Mouse (Mus musculus) naive thymus-derived CD4-positive, alpha-beta T cell, adult 5 months (primary cell): ENCODE results near the gene Hnrnpf. TPM values are rescaled to one million over a fixed set of nuclear protein-coding genes. Genes with fewer than 3 reads are reported as not detected.

Source experiments
- polyA plus RNA-seq: library from polyadenylated mRNA; unstranded; fragments of 100-300 nt; shearing (Covaris generic); gene quantifications from one replicate; pipeline ENCODE4 v1.2.1, GENCODE M21; 2017

The Hnrnpf gene
- polyA plus RNA-seq = 1,378 TPM

GRCm38 (mm10) chr6:117900126-117901080, at the start of gene Hnrnpf:
Gene Hnrnpf (plus strand): TSS chr6:117900324.

GRCm38 (mm10) chr6:117861848-117862247, 38.3 kb upstream of the Hnrnpf start, which contains the start of gene Zfp239:
Gene Zfp239 (plus strand): TSS chr6:117862100.

GRCm38 (mm10) chr6:117937222-117937932, 37.3 kb downstream of the Hnrnpf start, which contains the start of gene Fxyd4:
Gene Fxyd4 (minus strand): TSS chr6:117937692.

Other genes starting within 250 kb of the Hnrnpf start
- gene Zfp637, start 59.1 kb upstream of the Hnrnpf start, polyA plus RNA-seq = 13.1 TPM
- 1.5 TPM for gene Zfp239, start 38.2 kb upstream of the Hnrnpf start, polyA plus RNA-seq
- 1.2 TPM for gene Fxyd4, start 37.4 kb downstream of the Hnrnpf start, polyA plus RNA-seq
- gene Rasgef1a, start 111.1 kb downstream of the Hnrnpf start, polyA plus RNA-seq = 0.76 TPM
- 18.8 TPM for gene Csgalnact2, start 238.8 kb downstream of the Hnrnpf start, polyA plus RNA-seq